Mouse (Mus musculus) testis, adult 2 months (tissue): ENCODE results near the gene Lypd6. TPM values are rescaled to one million over a fixed set of nuclear protein-coding genes. Genes with fewer than 3 reads are reported as not detected.

Experiments
- H3K27ac ChIP-seq: fragments of 200-500 bp; 2 replicates; pipeline ENCODE4 v1.5.1; 2012; ENCODE audit warnings: low read depth, low read length; ENCODE audit not compliant: control insufficient read depth, insufficient read depth
- H3K27me3 ChIP-seq: fragments of 200-500 bp; 2 replicates; pipeline ENCODE4 v1.6.1; 2012; ENCODE audit warnings: mild to moderate bottlenecking, low read length, moderate library complexity; ENCODE audit not compliant: control insufficient read depth, insufficient read depth
- H3K36me3 ChIP-seq: fragments of 200-500 bp; 2 replicates; pipeline ENCODE4 v1.6.1; 2012; ENCODE audit warnings: mild to moderate bottlenecking, low read length; ENCODE audit not compliant: control insufficient read depth, insufficient read depth
- H3K4me1 ChIP-seq: fragments of 200-500 bp; 2 replicates; pipeline ENCODE4 v1.6.1; 2012; ENCODE audit warnings: low read length; ENCODE audit not compliant: control insufficient read depth, insufficient read depth
- H3K4me3 ChIP-seq: fragments of 200-500 bp; 2 replicates; pipeline ENCODE4 v1.5.1; 2012; ENCODE audit warnings: low read depth, mild to moderate bottlenecking, low read length, moderate library complexity, mixed read lengths; ENCODE audit not compliant: control insufficient read depth
- CTCF ChIP-seq: fragments of 200-500 bp; IDR thresholded peaks from 2 replicates; pipeline ENCODE4 v1.5.1; 2012; ENCODE audit warnings: low read depth, mild to moderate bottlenecking, inconsistent platforms, low read length, moderate library complexity; ENCODE audit not compliant: control insufficient read depth, insufficient read depth, insufficient replicate concordance
- POLR2A ChIP-seq: fragments of 200-500 bp; IDR thresholded peaks from 2 replicates; pipeline ENCODE4 v1.6.1; 2012; ENCODE audit warnings: low read depth, mild to moderate bottlenecking, inconsistent platforms, low read length, moderate library complexity; ENCODE audit not compliant: control insufficient read depth
- polyA plus RNA-seq: library from polyadenylated mRNA; depleted of rRNA; stranded (reverse); fragments of >200 nt; gene quantifications from 2 replicates; pipeline ENCODE4 v1.2.3, GENCODE M21; 2012; rRNA removed

The Lypd6 gene
- polyA plus RNA-seq, 1 experiment: 0.65 TPM

GRCm38 (mm10) chr2:50196681-50197080 lies 130.5 kb downstream of the Lypd6 start:
- Histone ChIP-seq H3K27ac (no peak overlapping the region), H3K4me1 (no peaks in the 10 kb centered on the region), H3K4me3 (no peak overlapping the region), H3K27me3 (no peaks in the 10 kb centered on the region), H3K36me3 (no peaks in the 10 kb centered on the region)
- TF ChIP-seq POLR2A (no peak), CTCF (no peak)

GRCm38 (mm10) chr2:50197801-50198200 lies 131.6 kb downstream of the Lypd6 start:
- Histone ChIP-seq H3K27me3 (no peaks in the 10 kb centered on the region), H3K27ac (no peak overlapping the region), H3K4me3 (no peak overlapping the region), H3K36me3 (no peaks in the 10 kb centered on the region), H3K4me1 (no peaks in the 10 kb centered on the region)
- TF ChIP-seq POLR2A: no peak
- TF ChIP-seq CTCF: no peak

GRCm38 (mm10) chr2:50200541-50200940 lies 134.3 kb downstream of the Lypd6 start:
- Histone ChIP-seq H3K36me3 (no peaks in the 10 kb centered on the region), H3K27me3 (no peaks in the 10 kb centered on the region), H3K4me1 (no peaks in the 10 kb centered on the region), H3K4me3 (no peak overlapping the region), H3K27ac (no peak overlapping the region)
- TF ChIP-seq POLR2A: no peak
- TF ChIP-seq CTCF: no peak

- TF ChIP-seq CTCF (no peak), POLR2A (no peak)
- no peak overlapping the region for H3K4me3 ChIP-seq
- H3K27me3 ChIP-seq: no peaks in the 10 kb centered on the region
- no peak overlapping the region for H3K27ac ChIP-seq
- no peaks in the 10 kb centered on the region for H3K4me1 ChIP-seq
- no peaks in the 10 kb centered on the region for H3K36me3 ChIP-seq
These were observed 154.3 kb downstream of the Lypd6 start for GRCm38 (mm10) chr2:50220574-50220973.

DNA sequence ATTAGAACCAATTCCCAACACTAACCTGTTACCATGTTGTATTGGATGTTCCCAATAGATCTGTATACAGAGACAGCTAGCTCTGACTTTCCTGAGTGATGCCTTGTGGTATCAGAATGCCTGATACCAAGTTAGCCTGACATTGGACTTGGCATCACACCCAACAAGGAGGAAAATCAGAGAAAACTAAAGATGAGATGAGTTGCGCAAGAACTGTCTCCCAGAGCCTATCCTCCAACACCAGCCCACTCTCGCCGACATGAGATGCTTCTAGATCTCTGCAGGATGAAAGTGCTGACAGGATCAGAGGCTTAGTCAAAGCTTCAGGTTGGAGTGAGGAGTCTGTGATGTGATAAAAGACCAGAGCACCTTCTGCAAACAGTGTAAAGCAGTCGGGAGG lies 158.8 kb downstream of the Lypd6 start:
- Histone ChIP-seq H3K36me3 (no peaks in the 10 kb centered on the region), H3K4me3 (no peak overlapping the region), H3K27me3 (no peaks in the 10 kb centered on the region), H3K4me1 (no peaks in the 10 kb centered on the region), H3K27ac (no peak overlapping the region)
- no peak for TF ChIP-seq CTCF
- TF ChIP-seq POLR2A: no peak

DNA sequence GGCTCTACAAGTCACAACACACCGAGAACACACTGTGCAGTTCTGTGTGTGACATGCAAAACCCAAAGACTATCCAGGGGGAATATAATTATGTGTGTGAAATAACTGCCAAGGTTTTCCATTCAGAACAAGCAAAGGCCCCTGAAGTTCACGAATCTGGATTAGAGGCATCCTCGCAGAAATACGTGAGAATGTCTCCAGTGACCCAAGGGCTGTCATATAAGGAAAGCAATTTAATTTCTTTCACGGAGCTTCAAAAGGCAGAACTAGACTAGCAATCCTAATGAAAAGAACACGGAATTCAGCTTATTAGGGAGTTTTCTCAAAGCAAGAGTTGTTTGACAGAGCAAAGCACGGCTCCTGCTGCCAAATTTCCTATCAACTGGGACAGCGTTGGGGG lies 167.3 kb downstream of the Lypd6 start:
- TF ChIP-seq CTCF (no peak), POLR2A (no peak)
- no peaks in the 10 kb centered on the region for H3K4me1 ChIP-seq
- no peak overlapping the region for H3K27ac ChIP-seq
- no peaks in the 10 kb centered on the region for H3K27me3 ChIP-seq
- no peaks in the 10 kb centered on the region for H3K36me3 ChIP-seq
- no peak overlapping the region for H3K4me3 ChIP-seq

Other genes starting within 250 kb of the Lypd6 start
- gene Mmadhc, start 230.4 kb downstream of the Lypd6 start, polyA plus RNA-seq: 139 and 179 TPM in 2 replicates